Mouse (Mus musculus) ES-Bruce4 (cell line): ENCODE data around the gene Cnnm3.

ENCODE experiments used
- CTCF ChIP-seq: IDR thresholded peaks from one replicate; pipeline ENCODE4 v1.8.1; 2011; ENCODE audit warnings: low read depth, low read length
- EP300 ChIP-seq: IDR thresholded peaks from 2 replicates; pipeline ENCODE4 v1.6.1; 2011; ENCODE audit warnings: low read depth, low read length; ENCODE audit not compliant: insufficient read depth

DNA sequence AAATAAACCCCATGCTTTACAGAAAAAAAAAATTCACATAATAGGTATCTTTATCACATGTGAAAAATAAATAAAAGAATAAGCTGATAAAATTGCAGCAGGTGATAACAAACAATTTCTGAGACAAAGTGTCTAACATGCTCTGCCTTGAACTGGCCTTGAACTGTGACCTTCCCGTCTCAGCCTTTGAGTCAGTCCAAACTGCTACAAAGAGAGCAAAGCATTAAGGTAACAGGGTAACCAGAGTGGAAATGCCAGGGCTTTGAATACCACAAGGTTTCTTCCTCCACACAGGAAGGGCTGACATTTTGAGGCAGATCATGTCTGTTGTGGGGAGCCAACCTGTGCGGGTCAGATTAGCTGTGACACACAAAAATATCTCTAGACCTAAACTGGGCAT is 33.7 kb downstream of the Cnnm3 start:
- TF ChIP-seq CTCF (no peak), EP300 (no peak)
